Mouse (Mus musculus) limb, embryonic 14.5 days (tissue): ENCODE results near the gene Mfap3. TPM values are rescaled to one million over a fixed set of nuclear protein-coding genes. Genes with fewer than 3 reads are reported as not detected.

ENCODE experiments used
- ATAC-seq: fragments of 200-750 bp; cut with Nextera tagmentation; 2 replicates; pipeline ENCODE4 v1.8.0; 2017; ENCODE audit warnings: low read depth, moderate number of reproducible peaks, moderate TSS enrichment; ENCODE audit not compliant: low FRiP score
- DNase-seq: peaks from one replicate; pipeline ENCODE4 v3.0.0-alpha.2; 2015; ENCODE audit warnings: low spot score
- H3K27ac ChIP-seq: fragments of 300-500 bp; sonication (generic); replicated peaks from 2 replicates; pipeline ENCODE4 v1.5.1; 2014; ENCODE audit warnings: low read depth, mild to moderate bottlenecking, low read length, moderate library complexity, mixed read lengths
- H3K27me3 ChIP-seq: fragments of 300-500 bp; sonication (generic); 2 replicates; pipeline ENCODE4 v1.6.1; 2014; ENCODE audit warnings: low read length, mixed read lengths; ENCODE audit not compliant: control insufficient read depth, insufficient read depth
- H3K36me3 ChIP-seq: fragments of 300-500 bp; sonication (generic); 2 replicates; pipeline ENCODE4 v1.6.1; 2014; ENCODE audit warnings: mild to moderate bottlenecking, low read length, moderate library complexity, mixed read lengths; ENCODE audit not compliant: control insufficient read depth, insufficient read depth
- H3K4me1 ChIP-seq: fragments of 300-500 bp; sonication (generic); 2 replicates; pipeline ENCODE4 v1.6.1; 2014; ENCODE audit warnings: antibody characterized with exemption, low read length, mixed read lengths; ENCODE audit not compliant: control insufficient read depth, insufficient read depth
- H3K4me2 ChIP-seq: fragments of 300-500 bp; sonication (generic); replicated peaks from 2 replicates; pipeline ENCODE4 v1.6.1; 2014; ENCODE audit warnings: low read depth, mild to moderate bottlenecking, low read length, moderate library complexity; ENCODE audit not compliant: severe bottlenecking
- H3K4me3 ChIP-seq: fragments of 300-500 bp; sonication (generic); replicated peaks from 2 replicates; pipeline ENCODE4 v1.5.1; 2014; ENCODE audit warnings: low read length
- H3K9ac ChIP-seq: fragments of 300-500 bp; sonication (generic); 2 replicates; pipeline ENCODE4 v1.6.1; 2014; ENCODE audit warnings: mild to moderate bottlenecking, low read depth, low read length, moderate library complexity; ENCODE audit not compliant: severe bottlenecking
- H3K9me3 ChIP-seq: fragments of 300-500 bp; sonication (generic); 2 replicates; pipeline ENCODE4 v1.6.1; 2016; ENCODE audit warnings: low read length; ENCODE audit not compliant: control insufficient read depth
- POLR2A ChIP-seq: fragments of 200-500 bp; IDR thresholded peaks from 2 replicates; pipeline ENCODE4 v1.8.0; 2012; ENCODE audit warnings: inconsistent platforms, mild to moderate bottlenecking, moderate library complexity, borderline replicate concordance; ENCODE audit not compliant: insufficient read depth, insufficient read length; ENCODE audit errors: extremely low read depth
- WGBS: fragments of 180-500 bp; shearing (Covaris S2); extraction: QIAGEN DNeasy Blood & Tissue Kit; methylation state at CpG from one replicate; pipeline ENCODE4 v1.1.7; 2014; 5-methylcytosine and 5-hydroxymethylcytosine counted together
- polyA plus RNA-seq, 2 experiments: library from polyadenylated mRNA; depleted of rRNA in 1 of 2; stranded (reverse) in 1 of 2; unstranded in 1 of 2; fragments of >200 nt; fragmentation: Nextera tagmentation in 1 of 2; extraction: Ambion mirVana in 1 of 2; gene quantifications; 2 replicates each; pipeline versions ENCODE4 v1.2.1 to v1.2.3; 2012 to 2014

The Mfap3 gene
- polyA plus RNA-seq (2012; rRNA removed): 26.0 and 30.2 TPM in 2 replicates
- polyA plus RNA-seq (2014; fragmentation: Nextera tagmentation; extraction: Ambion mirVana): 46.5 and 50.7 TPM in 2 replicates

- ATAC-seq (peak; percentile 96), DNase-seq (peak; percentile 88)
- peak; percentile 21; the same call in 1 of the 2 replicates for TF ChIP-seq POLR2A
- Histone ChIP-seq H3K9me3 (no peaks in the 10 kb centered on the region), H3K27ac (peak within 1 kb of the TSS; percentile 82), H3K27me3 (no peaks in the 10 kb centered on the region), H3K4me2 (peak within 1 kb of the TSS; percentile 53), H3K4me1 (peaks cover 7% of the 10 kb centered on the region; the same call in 1 of the 2 replicates), H3K36me3 (peaks cover 20% of the 10 kb centered on the region), H3K9ac (peak within 1 kb of the TSS; percentile 84), H3K4me3 (peak within 1 kb of the TSS; percentile 89)
- WGBS: under 1% methylated on average over 55 of the region's 59 CpGs
Measured at GRCm38 (mm10) chr11:57518091-57518750, at the start of gene Mfap3, which contains the start of gene Fam114a2. Mfap3 (plus strand) TSS chr11:57518664. Fam114a2 (minus strand) TSS chr11:57518617.

GRCm38 (mm10) chr11:57468706-57469105 is 49.8 kb upstream of the Mfap3 start:
- ATAC-seq: no peak
- Histone ChIP-seq H3K27ac (no peak overlapping the region), H3K4me1 (0 out of 2 replicates have a peak, but pooled peaks cover 2% of the 10 kb centered on the region), H3K9me3 (no peaks in the 10 kb centered on the region), H3K4me3 (no peak overlapping the region), H3K4me2 (no peak overlapping the region), H3K9ac (no peak overlapping the region), H3K36me3 (no peaks in the 10 kb centered on the region), H3K27me3 (no peaks in the 10 kb centered on the region)
- DNase-seq: no peak
- TF ChIP-seq POLR2A: no peak
- 73% methylated on average over 4 of the region's 4 CpGs for WGBS

GRCm38 (mm10) chr11:57470056-57470455 is 48.4 kb upstream of the Mfap3 start:
- TF ChIP-seq POLR2A: no peak
- Histone ChIP-seq H3K36me3 (no peaks in the 10 kb centered on the region), H3K4me2 (no peak overlapping the region), H3K27ac (no peak overlapping the region), H3K9me3 (no peaks in the 10 kb centered on the region), H3K4me1 (0 out of 2 replicates have a peak, but pooled peaks cover 2% of the 10 kb centered on the region), H3K27me3 (no peaks in the 10 kb centered on the region), H3K4me3 (no peak overlapping the region), H3K9ac (no peak overlapping the region)
- DNase-seq (no peak), ATAC-seq (no peak)
- 52% methylated on average over 6 of the region's 6 CpGs for WGBS

GRCm38 (mm10) chr11:57470979-57471378 is 47.5 kb upstream of the Mfap3 start:
- Histone ChIP-seq H3K9ac (no peak overlapping the region), H3K4me1 (0 out of 2 replicates have a peak, but pooled peaks cover 2% of the 10 kb centered on the region), H3K4me3 (no peak overlapping the region), H3K36me3 (no peaks in the 10 kb centered on the region), H3K4me2 (no peak overlapping the region), H3K27ac (no peak overlapping the region), H3K9me3 (no peaks in the 10 kb centered on the region), H3K27me3 (no peaks in the 10 kb centered on the region)
- WGBS: 89% methylated on average over 7 of the region's 7 CpGs
- DNase-seq: no peak
- no peak for TF ChIP-seq POLR2A
- ATAC-seq: no peak

- ATAC-seq: no peak
Measured at GRCm38 (mm10) chr11:57474296-57474941, 44.0 kb upstream of the Mfap3 start.

More at GRCm38 (mm10) chr11:57474296-57474941, 44.0 kb upstream of the Mfap3 start:
- H3K4me3 ChIP-seq: no peak overlapping the region
- H3K27ac ChIP-seq: no peak overlapping the region
- H3K4me1 ChIP-seq: 0 out of 2 replicates have a peak, but pooled peaks cover 2% of the 10 kb centered on the region
- 69% methylated on average over 6 of the region's 6 CpGs for WGBS
- peak; percentile 36 for DNase-seq
- no peak overlapping the region for H3K9ac ChIP-seq
- H3K4me2 ChIP-seq: no peak overlapping the region
- no peaks in the 10 kb centered on the region for H3K9me3 ChIP-seq
- H3K27me3 ChIP-seq: no peaks in the 10 kb centered on the region
- TF ChIP-seq POLR2A: no peak
- no peaks in the 10 kb centered on the region for H3K36me3 ChIP-seq
